Mouse (Mus musculus): ENCODE data around the gene Aven. TPM values are rescaled to one million over a fixed set of nuclear protein-coding genes. Genes with fewer than 3 reads are reported as not detected.
A peak's percentile ranks its signal among the peaks of the same experiment; 100 is the strongest.
"Not testable (repeated sequence)": the region's sequence is repeated elsewhere in the genome, so short reads cannot be mapped to it uniquely, and the experiment has no call there.

The Aven gene
- 10 to 100 TPM in 1 of 2 experiments, 1 to 10 TPM in 1; 9.8 to 11.2 TPM for total RNA-seq (2021)
- long read RNA-seq, experiment 1, full-length matches to known transcripts: 8 of 9 reads
- long read RNA-seq, experiment 1, partial matches to known transcripts: 0 of 9 reads
- long read RNA-seq, experiment 1, other reads (novel, unspliced or antisense): 1 of 9 reads
- long read RNA-seq, experiment 2, full-length matches to known transcripts: 6 of 6 reads
- long read RNA-seq, experiment 2, partial matches to known transcripts: 0 of 6 reads
- long read RNA-seq, experiment 2, other reads (novel, unspliced or antisense): 0 of 6 reads

GRCm38 (mm10) chr2:112492856-112493538 is at the start of gene Aven:
Aven (plus strand) TSS chr2:112492964.
- Histone ChIP-seq H3K4me3 (peak within 1 kb of the TSS; percentile 69), H3K27ac (peak within 1 kb of the TSS; percentile 95)
- peak; percentile 85 to 86 for DNase-seq (ENCODE audit: extremely low spot score in 1 of 2, low spot score in 2 of 2)
- TF ChIP-seq CTCF (IDR thresholded peaks at IDR 0.05): peak; percentile 19
- intact Hi-C loops (cut with DNase I): loop anchor here (2.0 to 5.0 kb wide), 2 partner anchors 38 to 231 kb away; partner anchors contain the start of genes Emc7 and Nop10

- DNase-seq (ENCODE audit: extremely low spot score in 1 of 2, low spot score in 2 of 2): peak; percentile 26 to 28
- H3K27ac ChIP-seq: peak overlapping the region; percentile 15; the same call in 1 of the 2 replicates
- H3K4me3 ChIP-seq: no peak overlapping the region
- intact Hi-C loops (cut with DNase I): no loop called here
- no peak for TF ChIP-seq CTCF (IDR thresholded peaks at IDR 0.05)
Measured at GRCm38 (mm10) chr2:112443491-112443890, 49.3 kb upstream of the Aven start.

GRCm38 (mm10) chr2:112445511-112445910 is 47.3 kb upstream of the Aven start:
- intact Hi-C loops (cut with DNase I): loop anchor here (5.0 kb wide), 1 partner anchor 37 kb away; the partner anchor contains the start of gene Chrm5
- H3K4me3 ChIP-seq: no peak overlapping the region
- TF ChIP-seq CTCF (IDR thresholded peaks at IDR 0.05): no peak
- H3K27ac ChIP-seq: no peak overlapping the region
- no peak for DNase-seq (ENCODE audit: extremely low spot score in 1 of 2, low spot score in 2 of 2)

DNA sequence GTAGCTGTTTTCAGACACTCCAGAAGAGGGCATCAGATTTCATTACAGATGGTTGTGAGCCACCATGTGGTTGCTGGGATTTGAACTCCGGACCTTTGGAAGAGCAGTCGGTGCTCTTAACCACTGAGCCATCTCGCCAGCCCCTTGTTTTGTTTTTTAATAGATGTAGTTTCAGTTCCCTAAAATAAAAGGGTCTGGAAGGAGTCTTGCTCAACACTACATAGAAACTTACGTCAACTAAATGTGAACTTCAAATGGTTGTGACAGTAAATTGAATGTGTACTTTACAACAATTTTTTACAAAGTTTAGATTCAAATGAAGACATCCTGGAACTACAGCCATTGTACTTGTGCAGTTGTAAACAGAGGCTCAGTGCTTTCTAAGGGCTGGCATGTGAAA is 44.7 kb upstream of the Aven start:
- H3K4me3 ChIP-seq; H3K27ac ChIP-seq; DNase-seq (ENCODE audit: extremely low spot score in 1 of 2, low spot score in 2 of 2): not testable (repeated sequence)
- intact Hi-C loops (cut with DNase I): loop anchor here (5.0 kb wide), 1 partner anchor 34 kb away; the partner anchor contains the start of gene Chrm5

GRCm38 (mm10) chr2:112448510-112449059 is 44.2 kb upstream of the Aven start:
- Histone ChIP-seq H3K4me3 (no peak overlapping the region), H3K27ac (no peak overlapping the region)
- intact Hi-C loops (cut with DNase I): loop anchor here (1.0 to 5.0 kb wide), 2 partner anchors 34 to 69 kb away; partner anchors contain the start of genes Chrm5 and Katnbl1
- TF ChIP-seq CTCF (IDR thresholded peaks at IDR 0.05): no peak
- no peak for DNase-seq (ENCODE audit: extremely low spot score in 1 of 2, low spot score in 2 of 2)

- Histone ChIP-seq H3K27ac (no peak overlapping the region), H3K4me3 (no peak overlapping the region)
- peak; percentile 60 for TF ChIP-seq CTCF (IDR thresholded peaks at IDR 0.05)
- intact Hi-C loops (cut with DNase I): loop anchor here (1.0 to 10.0 kb wide), 3 partner anchors 33 to 185 kb away; partner anchors contain the start of genes Chrm5, Gm21985, Katnbl1 and Nop10
- DNase-seq (ENCODE audit: extremely low spot score in 1 of 2, low spot score in 2 of 2): no peak
Measured at GRCm38 (mm10) chr2:112449597-112450296, 43.0 kb upstream of the Aven start.

DNA sequence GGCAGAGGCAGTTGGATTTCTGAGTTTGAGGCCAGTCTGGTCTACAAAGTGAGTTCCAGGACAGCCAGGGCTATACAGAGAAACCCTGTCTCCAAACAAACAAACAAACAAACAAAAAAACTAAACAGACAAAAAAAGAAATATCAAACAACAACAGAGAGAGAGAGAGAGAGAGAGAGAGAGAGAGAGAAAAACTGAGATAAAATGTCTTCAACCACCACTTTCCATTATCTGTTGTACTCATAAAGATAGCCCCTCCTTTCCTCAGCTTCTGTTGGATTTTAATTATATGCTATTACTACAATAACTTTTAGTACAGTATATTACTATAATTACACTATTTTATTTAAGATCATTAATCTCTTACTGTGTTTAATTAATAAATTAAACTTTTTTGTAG is 40.3 kb upstream of the Aven start:
- H3K4me3 ChIP-seq; H3K27ac ChIP-seq; DNase-seq (ENCODE audit: extremely low spot score in 1 of 2, low spot score in 2 of 2): not testable (repeated sequence)
- intact Hi-C loops (cut with DNase I): loop anchor here (10.0 kb wide), 1 partner anchor 188 kb away; the partner anchor contains the start of genes Gm21985, Nop10 and Slc12a6

GRCm38 (mm10) chr2:112454125-112454861 is 38.5 kb upstream of the Aven start:
- no peak for TF ChIP-seq CTCF (IDR thresholded peaks at IDR 0.05)
- no peak for DNase-seq (ENCODE audit: extremely low spot score in 1 of 2, low spot score in 2 of 2)
- Histone ChIP-seq H3K27ac (peak overlapping the region; percentile 94), H3K4me3 (peak overlapping the region; percentile 79)
- intact Hi-C loops (cut with DNase I): loop anchor here (2.0 to 10.0 kb wide), 3 partner anchors 39 to 189 kb away; partner anchors contain the start of genes Aven, Gm21985, Katnbl1 and Nop10

GRCm38 (mm10) chr2:112454862-112455564 is 37.8 kb upstream of the Aven start, which contains the start of gene Emc7:
Emc7 (plus strand) TSS chr2:112454997.
- intact Hi-C loops (cut with DNase I): loop anchor here (2.0 to 10.0 kb wide), 3 partner anchors 38 to 190 kb away; partner anchors contain the start of genes Aven, Gm21985, Katnbl1 and Nop10
- peak; percentile 97 to 99 for DNase-seq (ENCODE audit: extremely low spot score in 1 of 2, low spot score in 2 of 2)
- peak within 1 kb of the TSS; percentile 94 for H3K27ac ChIP-seq
- TF ChIP-seq CTCF (IDR thresholded peaks at IDR 0.05): no peak
- peak within 1 kb of the TSS; percentile 79 for H3K4me3 ChIP-seq

DNA sequence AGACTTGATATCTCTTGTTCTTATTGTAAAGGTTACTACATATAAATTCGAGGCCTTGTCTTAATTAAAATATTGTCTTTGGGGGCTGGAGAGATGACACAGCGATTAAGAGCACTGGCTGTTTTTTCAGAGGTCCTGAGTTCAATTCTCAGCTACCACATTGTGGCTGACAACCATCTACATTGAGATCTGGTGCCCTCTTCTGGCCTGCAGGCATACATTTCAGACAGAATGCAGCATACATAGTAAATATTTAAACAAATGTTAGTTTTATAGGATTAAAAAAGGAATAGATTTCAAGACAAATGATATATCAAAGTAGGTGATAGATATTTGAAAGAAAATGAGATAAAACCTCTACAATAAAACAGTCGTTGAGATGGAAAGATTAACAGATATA is 32.2 kb upstream of the Aven start:
- no peak for DNase-seq (ENCODE audit: extremely low spot score in 1 of 2, low spot score in 2 of 2)

More for the DNA sequence above, 32.2 kb upstream of the Aven start:
- no peak overlapping the region for H3K27ac ChIP-seq
- H3K4me3 ChIP-seq: no peak overlapping the region
- peak; percentile 18 for TF ChIP-seq CTCF (IDR thresholded peaks at IDR 0.05)
- intact Hi-C loops (cut with DNase I): no loop called here
